In genomic region chr14:91354201-91354600, GRCm38 (mm10) we compare ENCODE assay signal across 19 mouse cellular contexts.
"Had no signal": no experiment of that assay in that cellular context is flagged by ENCODE, and none has a peak within 500 bp of the region (broad histone marks: within the 10 kb centered on the region; RNA-seq: fewer than 3 reads in every experiment).

No protein-coding gene starts in this region.

- DNase-seq: kidney, postnatal 36 days; layer of hippocampus, postnatal 36 days; liver, postnatal 0 days; lung, embryonic 14.5 days; right cerebral cortex, adult 18-20 months; right cerebral cortex, postnatal 25 days; spleen, adult 18-20 months; thymus, adult 18-20 months; thymus, postnatal 36 days had no signal

- ATAC-seq: liver, postnatal 0 days; lung, postnatal 0 days; midbrain, embryonic 13.5 days; midbrain, embryonic 16.5 days had no signal

- H3K4me2 ChIP-seq: lung, embryonic 14.5 days; midbrain, embryonic 13.5 days; neural tube, embryonic 13.5 days; stomach, embryonic 15.5 days had no signal

- H3K27me3 ChIP-seq: midbrain, embryonic 13.5 days; neural tube, embryonic 13.5 days; stomach, embryonic 15.5 days had no signal

- H3K36me3 ChIP-seq: midbrain, embryonic 13.5 days; neural tube, embryonic 13.5 days; stomach, embryonic 15.5 days had no signal

- H3K9me3 ChIP-seq: midbrain, embryonic 13.5 days; neural tube, embryonic 13.5 days; stomach, embryonic 15.5 days had no signal

- H3K9ac ChIP-seq: liver, embryonic 14.5 days; liver, postnatal 0 days; lung, embryonic 14.5 days; midbrain, embryonic 13.5 days; neural tube, embryonic 13.5 days; stomach, embryonic 15.5 days had no signal

- H3K4me3 ChIP-seq: left cerebral cortex, adult 2 months; midbrain, embryonic 13.5 days; myocyte; neural tube, embryonic 13.5 days; stomach, embryonic 15.5 days had no signal

- H3K4me1 ChIP-seq: midbrain, embryonic 13.5 days; neural tube, embryonic 13.5 days; stomach, embryonic 15.5 days had no signal

- H3K27ac ChIP-seq: kidney, postnatal 0 days; left cerebral cortex, adult 2 months; liver, embryonic 14.5 days; macrophage; midbrain, embryonic 13.5 days; neural tube, embryonic 13.5 days; stomach, embryonic 15.5 days had no signal
